Mouse (Mus musculus): ENCODE results near the gene Slc22a8. TPM values are rescaled to one million over a fixed set of nuclear protein-coding genes. Genes with fewer than 3 reads are reported as not detected.

The Slc22a8 gene
- polyA plus RNA-seq, 1 experiment from 2014 or later = not detected

- no peak for TF ChIP-seq CTCF (IDR thresholded peaks at IDR 0.05; ENCODE audit: low read depth)
- Histone ChIP-seq H3K9ac (no peak overlapping the region), H3K36me3 (ENCODE audit: insufficient read depth) (no peaks in the 10 kb centered on the region), H3K9me3 (ENCODE audit: low read depth, low read length) (no peaks in the 10 kb centered on the region), H3K27me3 (ENCODE audit: insufficient read depth, low read length) (no peaks in the 10 kb centered on the region), H3K27ac (ENCODE audit: low read depth) (no peak overlapping the region), H3K4me1 (ENCODE audit: insufficient read depth) (no peaks in the 10 kb centered on the region), H3K4me3 (ENCODE audit: low read depth, low read length) (no peak overlapping the region), H3K4me2 (no peak overlapping the region)
- 45% methylated on average over 3 of the region's 3 CpGs for WGBS
- ATAC-seq (ENCODE audit: insufficient read depth) (no peak), DNase-seq (no peak)
Observed at GRCm38 (mm10) chr19:8585298-8585697, 5.8 kb upstream of the Slc22a8 start.

DNA sequence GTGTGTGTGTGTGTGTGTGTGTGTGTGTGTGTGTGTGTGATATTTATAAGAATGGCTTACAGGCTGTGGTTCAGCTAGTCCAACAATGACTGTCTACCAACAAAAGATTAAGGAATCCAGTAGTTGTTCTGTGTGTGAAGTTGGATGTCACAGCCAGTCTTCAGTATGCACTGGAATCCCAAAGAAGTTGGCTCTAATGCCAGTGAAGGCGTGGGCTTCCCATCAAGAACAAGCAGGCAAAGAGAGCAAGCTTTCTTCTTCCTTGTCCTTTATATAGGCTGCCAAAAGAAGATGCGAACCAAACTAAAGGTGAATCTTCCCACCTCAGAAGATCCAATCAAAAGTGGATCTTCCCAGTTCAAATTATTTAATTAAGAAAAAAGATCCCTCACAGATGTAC lies 5.2 kb upstream of the Slc22a8 start:
- no peak for TF ChIP-seq CTCF (IDR thresholded peaks at IDR 0.05; ENCODE audit: low read depth)
- H3K9ac ChIP-seq = no peak overlapping the region
- no peak for DNase-seq
- WGBS = 77% methylated on average over 2 of the region's 2 CpGs
- no peaks in the 10 kb centered on the region for H3K27me3 ChIP-seq (ENCODE audit: insufficient read depth, low read length)
- ATAC-seq (ENCODE audit: insufficient read depth) = no peak
- no peaks in the 10 kb centered on the region for H3K36me3 ChIP-seq (ENCODE audit: insufficient read depth)
- no peak overlapping the region for H3K27ac ChIP-seq (ENCODE audit: low read depth)
- no peak overlapping the region for H3K4me3 ChIP-seq (ENCODE audit: low read depth, low read length)
- H3K9me3 ChIP-seq (ENCODE audit: low read depth, low read length) = no peaks in the 10 kb centered on the region
- H3K4me1 ChIP-seq (ENCODE audit: insufficient read depth) = no peaks in the 10 kb centered on the region
- H3K4me2 ChIP-seq = no peak overlapping the region

- Histone ChIP-seq H3K36me3 (ENCODE audit: insufficient read depth) (no peaks in the 10 kb centered on the region), H3K4me1 (ENCODE audit: insufficient read depth) (no peaks in the 10 kb centered on the region), H3K4me3 (ENCODE audit: low read depth, low read length) (no peak overlapping the region), H3K27me3 (ENCODE audit: insufficient read depth, low read length) (no peaks in the 10 kb centered on the region), H3K9ac (no peak overlapping the region), H3K27ac (ENCODE audit: low read depth) (no peak overlapping the region), H3K9me3 (ENCODE audit: low read depth, low read length) (no peaks in the 10 kb centered on the region), H3K4me2 (no peak overlapping the region)
- WGBS = 28% methylated on average over 3 of the region's 3 CpGs
- ATAC-seq (ENCODE audit: insufficient read depth) (no peak), DNase-seq (no peak)
- no peak for TF ChIP-seq CTCF (IDR thresholded peaks at IDR 0.05; ENCODE audit: low read depth)
Observed at GRCm38 (mm10) chr19:8586350-8586749, 4.7 kb upstream of the Slc22a8 start.

DNA sequence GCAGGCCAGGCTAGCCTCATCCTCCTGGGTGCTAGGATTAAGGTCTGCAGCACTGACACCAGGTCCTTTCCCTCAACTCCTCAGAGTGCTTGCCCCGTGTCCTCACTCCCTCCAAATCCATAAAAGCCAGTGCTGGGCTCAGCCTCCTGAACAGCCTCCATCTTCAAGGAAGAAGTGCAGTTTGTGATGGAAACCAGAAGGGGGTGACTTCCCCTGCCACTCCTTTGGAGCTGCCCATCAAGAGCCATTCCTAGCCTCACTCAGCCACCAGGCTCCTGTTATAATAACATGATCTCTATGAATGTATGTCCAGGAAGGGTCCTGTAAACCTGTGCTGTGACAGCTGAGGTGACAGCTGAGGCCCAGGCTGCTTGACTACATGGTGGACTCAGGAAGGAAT lies 3.7 kb upstream of the Slc22a8 start:
- DNase-seq (no peak), ATAC-seq (ENCODE audit: insufficient read depth) (no peak)
- Histone ChIP-seq H3K27me3 (ENCODE audit: insufficient read depth, low read length) (no peaks in the 10 kb centered on the region), H3K9me3 (ENCODE audit: low read depth, low read length) (no peaks in the 10 kb centered on the region), H3K36me3 (ENCODE audit: insufficient read depth) (no peaks in the 10 kb centered on the region), H3K9ac (no peak overlapping the region), H3K4me1 (ENCODE audit: insufficient read depth) (no peaks in the 10 kb centered on the region), H3K27ac (ENCODE audit: low read depth) (no peak overlapping the region), H3K4me3 (ENCODE audit: low read depth, low read length) (no peak overlapping the region), H3K4me2 (no peak overlapping the region)
- 47% methylated on average over 1 of the region's 1 CpGs for WGBS
- no peak for TF ChIP-seq CTCF (IDR thresholded peaks at IDR 0.05; ENCODE audit: low read depth)

- no peak overlapping the region for H3K9ac ChIP-seq
- no peak overlapping the region for H3K27ac ChIP-seq (ENCODE audit: low read depth)
- no peak for DNase-seq
- H3K4me3 ChIP-seq (ENCODE audit: low read depth, low read length) = no peak overlapping the region
- no peaks in the 10 kb centered on the region for H3K9me3 ChIP-seq (ENCODE audit: low read depth, low read length)
- H3K4me2 ChIP-seq = no peak overlapping the region
- no peak for ATAC-seq (ENCODE audit: insufficient read depth)
- H3K4me1 ChIP-seq (ENCODE audit: insufficient read depth) = peaks cover 9% of the 10 kb centered on the region; the same call in 1 of the 2 replicates
- no peaks in the 10 kb centered on the region for H3K36me3 ChIP-seq (ENCODE audit: insufficient read depth)
- WGBS = 48% methylated on average over 2 of the region's 2 CpGs
- TF ChIP-seq CTCF (IDR thresholded peaks at IDR 0.05; ENCODE audit: low read depth) = no peak
- H3K27me3 ChIP-seq (ENCODE audit: insufficient read depth, low read length) = no peaks in the 10 kb centered on the region
Observed at GRCm38 (mm10) chr19:8592155-8592554, 1.1 kb downstream of the Slc22a8 start.

- TF ChIP-seq CTCF (IDR thresholded peaks at IDR 0.05; ENCODE audit: low read depth) = no peak
- ATAC-seq (ENCODE audit: insufficient read depth) = 0 out of 2 replicates have a peak, but pooled peaks have one; percentile 17
- H3K27ac ChIP-seq (ENCODE audit: low read depth) = no peak overlapping the region
- DNase-seq = no peak
- no peaks in the 10 kb centered on the region for H3K27me3 ChIP-seq (ENCODE audit: insufficient read depth, low read length)
- no peak overlapping the region for H3K9ac ChIP-seq
- no peak overlapping the region for H3K4me3 ChIP-seq (ENCODE audit: low read depth, low read length)
- H3K9me3 ChIP-seq (ENCODE audit: low read depth, low read length) = no peaks in the 10 kb centered on the region
- WGBS = 61% methylated on average over 6 of the region's 6 CpGs
- no peaks in the 10 kb centered on the region for H3K36me3 ChIP-seq (ENCODE audit: insufficient read depth)
- H3K4me1 ChIP-seq (ENCODE audit: insufficient read depth) = peaks cover 9% of the 10 kb centered on the region; the same call in 1 of the 2 replicates
- H3K4me2 ChIP-seq = no peak overlapping the region
Observed at GRCm38 (mm10) chr19:8592873-8593408, 1.9 kb downstream of the Slc22a8 start.

- H3K36me3 ChIP-seq (ENCODE audit: insufficient read depth) = no peaks in the 10 kb centered on the region
- no peaks in the 10 kb centered on the region for H3K9me3 ChIP-seq (ENCODE audit: low read depth, low read length)
- no peak overlapping the region for H3K4me3 ChIP-seq (ENCODE audit: low read depth, low read length)
- peaks cover 9% of the 10 kb centered on the region; the same call in 1 of the 2 replicates for H3K4me1 ChIP-seq (ENCODE audit: insufficient read depth)
- H3K9ac ChIP-seq = no peak overlapping the region
- no peaks in the 10 kb centered on the region for H3K27me3 ChIP-seq (ENCODE audit: insufficient read depth, low read length)
- DNase-seq = no peak
- 79% methylated on average over 11 of the region's 11 CpGs for WGBS
- ATAC-seq (ENCODE audit: insufficient read depth) = no peak
- no peak overlapping the region for H3K4me2 ChIP-seq
- H3K27ac ChIP-seq (ENCODE audit: low read depth) = no peak overlapping the region
- TF ChIP-seq CTCF (IDR thresholded peaks at IDR 0.05; ENCODE audit: low read depth) = no peak
Observed at GRCm38 (mm10) chr19:8593833-8594232, 2.8 kb downstream of the Slc22a8 start.
